ENCODE assay signal across 24 mouse cellular contexts in the genomic region with DNA sequence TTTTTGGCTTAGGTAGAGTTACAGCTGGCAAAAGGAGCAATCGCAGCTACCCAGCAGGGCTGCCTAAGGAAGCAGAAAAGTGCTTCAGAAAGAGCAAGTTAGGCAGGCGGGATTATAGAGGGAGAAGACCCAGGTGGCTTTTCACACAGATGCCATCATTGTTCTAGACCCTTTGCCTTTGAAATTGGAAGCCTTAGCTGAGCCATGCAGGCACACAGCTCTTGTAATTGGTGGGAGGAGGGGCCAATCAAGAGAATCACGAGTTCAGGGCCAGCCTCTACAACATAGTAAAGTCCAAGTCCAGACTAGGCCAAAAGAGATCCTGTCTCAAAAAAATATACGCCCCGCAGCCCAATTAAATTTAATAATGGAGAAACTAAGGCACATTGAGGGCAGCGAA. TPM values are rescaled to one million over a fixed set of nuclear protein-coding genes. Genes with fewer than 3 reads are reported as not detected.
DNase-seq lines count a peak whose midpoint lies in the region; ATAC-seq and TF ChIP-seq lines count a peak whose summit lies in the region.
"Had no signal": no experiment of that assay in that cellular context is flagged by ENCODE, and none has a peak within 500 bp of the region (broad histone marks: within the 10 kb centered on the region; RNA-seq: fewer than 3 reads in every experiment).

No protein-coding gene starts in this region.

- DNase-seq in limb, embryonic 14.5 days (ENCODE audit: low spot score), result no peak
- DNase-seq in limb, embryonic 10.5 days (ENCODE audit: low spot score), result no peak
- no peak for DNase-seq in cerebellum, adult 11 months
- DNase-seq: adrenal gland, adult 2 months; cerebellum, adult 2 months; cerebellum, postnatal 25 days; heart, adult 18-20 months; heart, postnatal 10 days; kidney, adult 8-10 months; lung, embryonic 14.5 days; right cerebral cortex, postnatal 14 days; thymus, adult 18-20 months had no signal

- no peaks in the 10 kb centered on the region for H3K9me3 ChIP-seq in limb, embryonic 14.5 days (ENCODE audit: control insufficient read depth, low read length)
- no peaks in the 10 kb centered on the region for H3K9me3 ChIP-seq in limb, embryonic 10.5 days (replicated peaks)
- H3K9me3 ChIP-seq in stomach, embryonic 14.5 days (ENCODE audit: control insufficient read depth, low read depth, low read length), result no peaks in the 10 kb centered on the region
- H3K9me3 ChIP-seq in hindbrain, embryonic 12.5 days (replicated peaks), result no peaks in the 10 kb centered on the region
- H3K9me3 ChIP-seq: embryonic facial prominence, embryonic 15.5 days; heart, embryonic 12.5 days; hindbrain, embryonic 10.5 days; limb, embryonic 15.5 days; midbrain, embryonic 13.5 days had no signal

- TF ChIP-seq POLR2A in limb, embryonic 14.5 days (IDR thresholded peaks at IDR 0.05; ENCODE audit: borderline replicate concordance, extremely low read depth, insufficient read depth, insufficient read length), result no peak

- no peak overlapping the region for H3K4me2 ChIP-seq in limb, embryonic 14.5 days (replicated peaks; ENCODE audit: low read depth, low read length, severe bottlenecking)
- no peak overlapping the region for H3K4me2 ChIP-seq in stomach, embryonic 14.5 days (replicated peaks; ENCODE audit: low read depth, low read length)
- no peak overlapping the region for H3K4me2 ChIP-seq in hindbrain, embryonic 12.5 days (replicated peaks)
- H3K4me2 ChIP-seq: embryonic facial prominence, embryonic 15.5 days; heart, embryonic 12.5 days; limb, embryonic 15.5 days; lung, embryonic 14.5 days; midbrain, embryonic 13.5 days had no signal

- no peak overlapping the region for H3K4me3 ChIP-seq in limb, embryonic 14.5 days (replicated peaks; ENCODE audit: low read length)
- no peak overlapping the region for H3K4me3 ChIP-seq in limb, embryonic 10.5 days
- H3K4me3 ChIP-seq in brown adipose tissue, adult 24 weeks (ENCODE audit: insufficient read depth, low read depth, low read length), result no peak overlapping the region
- H3K4me3 ChIP-seq in stomach, embryonic 14.5 days (ENCODE audit: low read depth, low read length), result no peak overlapping the region
- H3K4me3 ChIP-seq in hindbrain, embryonic 12.5 days, result no peak overlapping the region
- H3K4me3 ChIP-seq: embryonic facial prominence, embryonic 15.5 days; heart, embryonic 12.5 days; hindbrain, embryonic 10.5 days; limb, embryonic 15.5 days; megakaryocyte, embryonic 14.5 days; midbrain, embryonic 13.5 days had no signal

- no peaks in the 10 kb centered on the region for H3K4me1 ChIP-seq in limb, embryonic 14.5 days (ENCODE audit: control insufficient read depth, insufficient read depth, low read length)
- H3K4me1 ChIP-seq in limb, embryonic 10.5 days, result peaks cover 4% of the 10 kb centered on the region; the same call in 1 of the 2 replicates
- H3K4me1 ChIP-seq in brown adipose tissue, adult 24 weeks (ENCODE audit: control insufficient read depth, insufficient read depth, insufficient read length, low read length), result peaks cover 12% of the 10 kb centered on the region
- 0 out of 2 replicates have a peak, but pooled peaks cover under 1% of the 10 kb centered on the region for H3K4me1 ChIP-seq in stomach, embryonic 14.5 days (ENCODE audit: control insufficient read depth, insufficient read depth, low read length)
- no peaks in the 10 kb centered on the region for H3K4me1 ChIP-seq in hindbrain, embryonic 12.5 days
- H3K4me1 ChIP-seq: midbrain, embryonic 13.5 days had no signal

- no peaks in the 10 kb centered on the region for H3K36me3 ChIP-seq in limb, embryonic 14.5 days (ENCODE audit: control insufficient read depth, insufficient read depth, low read length)
- no peaks in the 10 kb centered on the region for H3K36me3 ChIP-seq in limb, embryonic 10.5 days
- H3K36me3 ChIP-seq in stomach, embryonic 14.5 days (ENCODE audit: control insufficient read depth, insufficient read depth, low read length), result no peaks in the 10 kb centered on the region
- H3K36me3 ChIP-seq in hindbrain, embryonic 12.5 days, result no peaks in the 10 kb centered on the region
- H3K36me3 ChIP-seq: embryonic facial prominence, embryonic 15.5 days; heart, embryonic 12.5 days; hindbrain, embryonic 10.5 days; limb, embryonic 15.5 days; midbrain, embryonic 13.5 days had no signal

- H3K27ac ChIP-seq in limb, embryonic 14.5 days (replicated peaks; ENCODE audit: low read depth, low read length), result no peak overlapping the region
- H3K27ac ChIP-seq in limb, embryonic 10.5 days, result no peak overlapping the region
- peak overlapping the region; percentile 68 for H3K27ac ChIP-seq in brown adipose tissue, adult 24 weeks (replicated peaks; ENCODE audit: low read depth, low read length)
- H3K27ac ChIP-seq in stomach, embryonic 14.5 days (ENCODE audit: low read length), result peak overlapping the region; percentile 61; the same call in 1 of the 2 replicates
- no peak overlapping the region for H3K27ac ChIP-seq in hindbrain, embryonic 12.5 days
- H3K27ac ChIP-seq: embryonic facial prominence, embryonic 15.5 days; hindbrain, embryonic 10.5 days; limb, embryonic 15.5 days; liver, embryonic 14.5 days; midbrain, embryonic 13.5 days had no signal

- H3K27me3 ChIP-seq in limb, embryonic 14.5 days (ENCODE audit: control insufficient read depth, insufficient read depth, low read length), result no peaks in the 10 kb centered on the region
- no peaks in the 10 kb centered on the region for H3K27me3 ChIP-seq in limb, embryonic 10.5 days (ENCODE audit: low read depth, poor library complexity, severe bottlenecking)
- no peaks in the 10 kb centered on the region for H3K27me3 ChIP-seq in stomach, embryonic 14.5 days (ENCODE audit: control insufficient read depth, insufficient read depth, low read length)
- H3K27me3 ChIP-seq in hindbrain, embryonic 12.5 days, result no peaks in the 10 kb centered on the region
- H3K27me3 ChIP-seq: embryonic facial prominence, embryonic 15.5 days; heart, embryonic 12.5 days; limb, embryonic 15.5 days; megakaryocyte, embryonic 14.5 days; midbrain, embryonic 13.5 days had no signal

- 0 out of 2 replicates have a peak overlapping the region, but pooled peaks have one; percentile 21 for H3K9ac ChIP-seq in limb, embryonic 14.5 days (ENCODE audit: low read depth, low read length, severe bottlenecking)
- H3K9ac ChIP-seq in stomach, embryonic 14.5 days (replicated peaks; ENCODE audit: low read depth, low read length), result no peak overlapping the region
- no peak overlapping the region for H3K9ac ChIP-seq in hindbrain, embryonic 12.5 days
- H3K9ac ChIP-seq: embryonic facial prominence, embryonic 15.5 days; heart, embryonic 12.5 days; limb, embryonic 15.5 days; liver, embryonic 14.5 days; lung, embryonic 14.5 days; midbrain, embryonic 13.5 days had no signal

- 54% methylated on average over 6 of the region's 6 CpGs for WGBS in limb, embryonic 14.5 days
- WGBS in limb, embryonic 10.5 days, result 66% methylated on average over 6 of the region's 6 CpGs
- WGBS in stomach, embryonic 14.5 days, result 70% methylated on average over 6 of the region's 6 CpGs
- WGBS in hindbrain, embryonic 12.5 days, result 61% methylated on average over 6 of the region's 6 CpGs

- ATAC-seq in limb, embryonic 14.5 days (ENCODE audit: low FRiP score, low read depth), result no peak
- no peak for ATAC-seq in stomach, embryonic 14.5 days (ENCODE audit: insufficient number of reproducible peaks, insufficient read depth, low FRiP score, low read depth)
- no peak for ATAC-seq in megakaryocyte, adult 5-6 weeks (ENCODE audit: poor library complexity, severe bottlenecking)
- no peak for ATAC-seq in hindbrain, embryonic 12.5 days (ENCODE audit: low FRiP score)
- ATAC-seq: forebrain, embryonic 14.5 days; midbrain, embryonic 13.5 days had no signal

RNA-seq across cellular contexts. Expression of gene Gcnt2, which starts 48.5 kb away (rescaled TPM):
- polyA plus RNA-seq in limb, embryonic 14.5 days (2012; rRNA removed), result 1.6 and 1.7 TPM in 2 replicates
- polyA plus RNA-seq in limb, embryonic 14.5 days (2014; fragmentation: Nextera tagmentation; extraction: Ambion mirVana), result 2.5 TPM in 2 replicates
- polyA plus RNA-seq in limb, embryonic 10.5 days (2016; fragmentation: Nextera tagmentation; extraction: Ambion mirVana), result 1.9 and 2.2 TPM in 2 replicates
- polyA plus RNA-seq in brown adipose tissue, adult 24 weeks (2012; ENCODE audit: insufficient read depth, insufficient read length, missing spikeins), result 5.3 and 7.0 TPM in 2 replicates
- 8.3 and 8.4 TPM in 2 replicates for polyA plus RNA-seq in stomach, embryonic 14.5 days (2014; fragmentation: Nextera tagmentation; extraction: Ambion mirVana)
- 22.7 and 23.6 TPM in 2 replicates for total RNA-seq in megakaryocyte, adult 5-6 weeks (2015)
- total RNA-seq in megakaryocyte, adult 5-6 weeks (2017), result 11.7 and 15.3 TPM in 2 replicates
- polyA plus RNA-seq in hindbrain, embryonic 12.5 days (2016; fragmentation: Nextera tagmentation; extraction: Ambion mirVana), result 5.0 and 5.8 TPM in 2 replicates

Comparison
In these comparisons a context has a peak if more than half of its experiments do, and no peak if none do; other contexts are left out.
1. H3K27ac ChIP-seq: peak in brown adipose tissue, adult 24 weeks (single experiment) and stomach, embryonic 14.5 days (single experiment); none in limb, embryonic 14.5 days (single experiment), limb, embryonic 10.5 days (single experiment) and hindbrain, embryonic 12.5 days (single experiment).